Mouse (Mus musculus) effector memory CD4-positive, alpha-beta T cell, adult 7 months (primary cell): Measurements from ENCODE around the gene Cryzl1. TPM values are rescaled to one million over a fixed set of nuclear protein-coding genes. Genes with fewer than 3 reads are reported as not detected.

Source experiments
- polyA plus RNA-seq: library from polyadenylated mRNA; unstranded; fragments of 100-300 nt; shearing (Covaris generic); gene quantifications from one replicate; pipeline ENCODE4 v1.2.1, GENCODE M21; 2017

The Cryzl1 gene
- polyA plus RNA-seq = 31.9 TPM

DNA sequence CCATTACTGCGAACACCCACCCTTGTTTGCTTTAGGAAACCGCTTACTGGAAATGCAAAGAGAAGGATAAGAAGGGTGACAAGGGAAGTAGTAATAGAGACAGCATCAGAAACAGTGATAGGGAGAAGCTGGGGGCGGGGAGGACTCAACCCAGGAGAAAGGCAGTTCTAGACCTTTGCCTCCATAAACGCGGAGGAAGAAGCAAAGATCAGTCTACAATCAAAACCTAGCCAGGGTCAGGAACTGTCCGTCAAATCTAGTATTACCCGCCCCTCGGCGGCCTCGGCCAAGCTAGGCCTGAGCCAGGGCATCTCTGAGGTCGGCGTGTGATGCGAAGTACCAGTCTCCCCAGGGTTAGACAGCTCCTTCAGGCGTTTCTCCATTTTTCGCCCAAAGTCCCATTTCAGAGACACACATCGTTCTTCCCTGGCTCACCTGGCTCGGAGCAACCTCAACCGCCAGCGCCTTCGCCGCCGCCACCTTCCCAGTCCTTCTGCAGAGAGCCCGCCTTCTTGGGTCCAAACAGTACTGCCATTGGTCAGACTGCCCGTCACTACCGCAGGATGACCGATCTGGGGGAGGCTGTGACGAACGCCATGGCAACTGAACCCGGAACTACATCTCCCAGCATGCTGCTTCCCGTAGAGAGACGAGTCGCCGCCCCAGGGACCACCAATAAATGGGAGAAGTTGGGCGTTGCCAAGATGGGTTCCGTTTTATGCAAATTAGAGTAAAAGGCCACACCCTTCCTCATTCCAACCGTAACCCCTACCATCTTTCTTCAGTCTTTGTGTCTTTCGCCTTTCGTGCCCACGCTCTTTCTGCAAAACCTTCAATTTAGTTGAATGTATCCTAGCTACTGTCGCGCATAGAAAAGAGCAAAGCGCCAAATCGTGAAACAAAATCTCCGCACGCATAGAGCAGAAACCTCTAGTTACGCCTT is at the start of gene Cryzl1:
TSS of gene Cryzl1 (minus strand) at position 853 of the 943 bp plus-strand sequence.

DNA sequence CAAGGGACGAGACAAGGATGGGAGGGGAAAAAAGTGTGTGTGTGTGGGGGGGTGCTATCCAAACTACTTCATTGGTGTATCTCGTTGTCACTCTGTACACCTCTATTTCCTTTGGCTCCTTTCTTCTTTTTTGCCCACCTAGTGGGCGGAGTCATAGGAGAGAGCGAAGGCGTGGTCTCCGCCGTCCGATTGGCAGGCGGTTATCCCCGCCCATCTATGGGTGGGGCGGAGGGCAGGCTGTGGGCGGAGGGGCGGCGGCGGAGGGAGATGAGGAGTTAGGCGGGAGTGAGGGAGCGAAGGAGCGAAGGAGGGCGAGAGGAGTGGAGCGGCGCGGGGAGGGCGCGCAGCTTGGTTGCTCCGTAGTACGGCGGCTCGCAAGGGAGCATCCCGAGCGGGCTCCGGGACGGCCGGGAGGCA is 299 bp upstream of the Cryzl1 start, which contains the start of gene Itsn1:
TSS of gene Itsn1 (plus strand) at position 216 of the 417 bp plus-strand sequence.

DNA sequence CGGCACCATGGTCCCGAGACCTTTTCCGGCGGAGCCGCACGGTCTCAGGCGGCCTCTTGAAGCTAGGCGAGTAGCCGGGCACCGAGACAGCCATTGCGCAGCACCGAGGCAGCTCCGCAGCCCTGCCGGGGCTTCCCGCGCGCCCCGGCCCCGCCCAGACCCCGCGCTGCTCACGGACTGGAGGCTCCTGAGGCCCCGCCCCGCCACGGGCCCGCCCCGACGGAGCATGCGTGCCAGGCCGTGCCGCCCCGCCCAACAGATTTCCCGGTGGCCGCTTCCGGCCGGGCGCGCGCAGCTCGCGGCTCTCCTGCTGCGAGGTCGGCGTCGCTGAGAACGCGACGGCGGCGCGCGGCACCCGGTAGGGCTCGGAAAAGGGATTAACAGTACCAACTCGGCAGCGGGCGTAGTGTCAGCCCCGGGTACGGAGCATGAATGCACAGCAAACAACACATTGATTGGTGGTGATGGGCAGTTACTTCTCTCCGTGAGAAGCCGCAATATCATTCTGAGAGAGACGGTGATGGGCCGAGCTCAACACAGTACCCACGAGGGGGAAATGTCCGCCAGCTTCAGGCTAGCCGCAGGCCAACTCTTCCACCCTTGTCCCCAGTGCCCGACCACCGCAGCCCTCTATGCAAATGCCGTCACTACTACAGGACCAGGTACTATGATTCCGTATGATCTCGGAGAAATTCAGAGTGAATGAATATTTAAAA is 40.0 kb downstream of the Cryzl1 start, which contains the start of gene Donson:
TSS of gene Donson (minus strand) at position 152 of the 716 bp plus-strand sequence.

DNA sequence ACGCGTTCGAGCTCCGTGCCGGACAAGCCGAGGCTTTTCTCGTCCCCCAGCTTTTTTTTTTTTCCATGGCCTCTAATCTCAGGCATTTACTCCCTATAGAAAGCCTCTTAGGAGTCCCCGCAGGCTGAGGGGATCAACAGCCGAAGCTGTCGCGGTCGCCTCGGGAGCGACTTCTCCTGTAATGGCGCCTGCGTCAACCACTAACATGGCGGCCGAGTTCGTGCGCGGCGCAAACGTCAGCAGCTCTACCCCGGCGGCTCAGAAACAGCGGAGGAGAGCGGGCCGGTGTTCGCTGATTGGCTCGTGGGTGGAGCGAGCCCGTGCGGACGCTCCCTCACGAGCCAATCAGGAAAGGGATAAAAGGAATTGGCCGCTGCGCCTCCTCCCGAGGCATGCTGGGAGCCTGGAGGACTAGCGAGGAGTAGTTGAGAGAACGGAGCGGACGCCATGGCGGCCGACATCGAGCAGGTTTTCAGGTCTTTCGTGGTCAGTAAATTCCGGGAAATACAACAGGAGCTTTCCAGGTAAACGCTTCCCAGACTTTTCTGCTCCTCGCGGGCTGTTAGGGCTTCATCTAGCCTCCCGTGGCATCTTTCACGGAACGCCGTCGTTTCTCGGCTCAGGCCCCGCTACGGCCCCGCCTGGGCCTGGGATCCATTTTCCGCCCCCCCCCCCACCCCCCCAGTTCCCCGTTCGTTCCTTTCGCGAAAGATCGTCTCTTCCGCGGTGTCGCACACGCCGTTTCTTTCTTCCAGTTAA is 81.1 kb downstream of the Cryzl1 start, which contains the start of gene Son:
TSS of gene Son (plus strand) at position 46 of the 759 bp plus-strand sequence.

DNA sequence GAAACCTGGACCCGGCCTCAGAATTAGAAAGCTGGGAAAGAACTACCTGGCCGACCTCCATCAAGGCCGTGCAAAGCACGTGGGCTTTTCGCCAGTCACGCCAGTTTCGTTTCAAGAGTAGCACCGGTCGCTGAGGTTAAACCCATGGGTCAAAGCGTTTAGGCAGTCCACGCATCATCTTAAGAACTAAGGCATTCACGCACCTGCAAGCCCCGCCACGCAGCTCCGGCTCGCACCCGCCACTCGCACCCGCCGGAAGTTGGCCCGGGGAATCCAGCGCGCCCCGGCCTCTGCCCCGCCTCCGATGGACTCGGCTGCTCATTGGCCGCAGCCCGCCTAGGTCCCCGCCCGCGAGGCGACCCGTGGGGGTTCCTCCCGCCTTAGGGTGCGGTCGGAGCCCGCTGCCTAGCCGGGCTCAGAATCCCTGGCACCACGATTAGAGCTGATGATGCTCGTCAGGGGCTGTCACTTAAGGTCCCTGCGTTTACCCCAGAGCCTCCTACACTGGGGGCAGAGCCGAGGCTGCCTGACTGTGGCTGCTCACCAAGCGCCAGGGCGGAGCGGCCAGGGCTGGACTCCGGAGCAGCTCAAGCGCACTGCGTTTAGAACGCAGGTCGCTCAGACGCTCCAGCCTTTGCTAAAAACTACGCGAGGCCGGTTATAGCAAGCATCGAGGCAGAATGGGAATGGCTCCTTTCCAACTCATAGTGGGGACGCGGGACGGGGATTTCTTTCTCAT is 81.9 kb downstream of the Cryzl1 start, which contains the start of gene Gart:
TSS of gene Gart (minus strand) at position 272 of the 739 bp plus-strand sequence.

Other genes starting within 250 kb of the Cryzl1 start
- 222 TPM for gene Ifnar1, start 243.7 kb downstream of the Cryzl1 start, polyA plus RNA-seq
- 10.1 TPM for gene Ifngr2, start 181.9 kb downstream of the Cryzl1 start, polyA plus RNA-seq
- gene Tmem50b, start 131.2 kb downstream of the Cryzl1 start, polyA plus RNA-seq = 34.0 TPM
- 0.84 TPM for gene Dnajc28, start 109.9 kb downstream of the Cryzl1 start, polyA plus RNA-seq
- 61.3 TPM for gene Gart, start 82.0 kb downstream of the Cryzl1 start, polyA plus RNA-seq
- 114 TPM for gene Son, start 81.5 kb downstream of the Cryzl1 start, polyA plus RNA-seq
- 148 TPM for gene Donson, start 40.2 kb downstream of the Cryzl1 start, polyA plus RNA-seq
- gene Itsn1, start 306 bp upstream of the Cryzl1 start, polyA plus RNA-seq = 4.1 TPM